In genomic region chr9:14069076-14069475, GRCm38 (mm10) we compare ENCODE assay signal across 17 mouse cellular contexts.
"Had no signal": no experiment of that assay in that cellular context is flagged by ENCODE, and none has a peak within 500 bp of the region (broad histone marks: within the 10 kb centered on the region; RNA-seq: fewer than 3 reads in every experiment).

No protein-coding gene starts in this region.

- DNase-seq: lung, adult 18-20 months; lung, embryonic 14.5 days; lung, postnatal 10 days; lung, postnatal 4 days; midbrain, embryonic 14.5 days; retina, postnatal 1 day; right cerebral cortex, adult 18-20 months; spleen, adult 18-20 months; thymus, adult 18-20 months; thymus, postnatal 14 days; thymus, postnatal 36 days had no signal

- H3K4me1 ChIP-seq: midbrain, embryonic 10.5 days; midbrain, embryonic 12.5 days; neural tube, embryonic 12.5 days had no signal

- ATAC-seq: midbrain, embryonic 16.5 days had no signal

- H3K36me3 ChIP-seq: midbrain, embryonic 10.5 days; midbrain, embryonic 12.5 days; neural tube, embryonic 12.5 days had no signal

- H3K9ac ChIP-seq: liver, embryonic 14.5 days; lung, embryonic 14.5 days; midbrain, embryonic 12.5 days; neural tube, embryonic 12.5 days had no signal

- H3K27me3 ChIP-seq: midbrain, embryonic 12.5 days; neural tube, embryonic 12.5 days had no signal

- H3K9me3 ChIP-seq: midbrain, embryonic 12.5 days had no signal

- H3K27ac ChIP-seq: liver, embryonic 14.5 days; midbrain, embryonic 10.5 days; midbrain, embryonic 12.5 days; neural tube, embryonic 12.5 days had no signal

- H3K4me2 ChIP-seq: lung, embryonic 14.5 days; midbrain, embryonic 12.5 days; neural tube, embryonic 12.5 days had no signal

- H3K4me3 ChIP-seq: midbrain, embryonic 10.5 days; midbrain, embryonic 12.5 days; myocyte; neural tube, embryonic 12.5 days had no signal
